Mouse (Mus musculus): ENCODE data around the gene 1700025C18Rik. TPM values are rescaled to one million over a fixed set of nuclear protein-coding genes. Genes with fewer than 3 reads are reported as not detected.

Gene 1700025C18Rik
- total and polyA plus RNA-seq, 2 experiments, result not detected

DNA sequence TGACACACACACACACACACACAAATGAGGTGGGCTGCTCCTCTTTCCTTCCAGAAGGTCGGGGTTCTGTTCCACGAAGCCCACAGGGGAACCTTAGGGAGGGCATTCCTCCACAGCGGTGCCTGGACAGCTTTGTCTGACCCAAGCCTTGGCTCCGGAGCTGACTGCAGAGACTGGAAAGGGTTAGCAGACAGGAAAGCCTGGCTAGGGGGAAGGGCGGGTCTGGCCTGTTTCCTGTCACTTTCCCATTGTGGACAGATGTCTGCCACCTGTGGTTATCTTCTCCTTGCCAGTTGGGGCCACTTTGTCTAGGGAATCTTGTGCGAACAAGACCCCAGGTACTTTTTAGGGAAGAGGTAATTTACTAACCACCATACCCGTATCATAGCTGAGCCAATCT, 34.6 kb downstream of the 1700025C18Rik start:
- Histone ChIP-seq H3K36me3 (ENCODE audit: control insufficient read depth, insufficient read depth, low read length) (no peaks in the 10 kb centered on the region), H3K27me3 (ENCODE audit: control insufficient read depth, insufficient read depth, low read length) (no peaks in the 10 kb centered on the region), H3K9ac (ENCODE audit: low read depth, low read length) (peak overlapping the region; percentile 20; the same call in 1 of the 2 replicates), H3K4me3 (ENCODE audit: insufficient read depth, low read depth, low read length) (peak overlapping the region; percentile 39), H3K27ac (replicated peaks; ENCODE audit: insufficient read depth, low read depth, low read length) (no peak overlapping the region), H3K79me2 (ENCODE audit: control insufficient read depth, insufficient read depth, low read length) (no peaks in the 10 kb centered on the region), H3K4me1 (ENCODE audit: control insufficient read depth, insufficient read depth, low read length) (no peaks in the 10 kb centered on the region)
- no peak for DNase-seq (ENCODE audit: extremely low read depth, low read depth, low spot score)
- 15% methylated on average over 7 of the region's 7 CpGs for WGBS
- no peak for TF ChIP-seq POLR2A (IDR thresholded peaks at IDR 0.05; ENCODE audit: extremely low read depth, insufficient read depth, low read length)
- TF ChIP-seq CTCF (IDR thresholded peaks at IDR 0.05; ENCODE audit: low read depth, low read length), result no peak

DNA sequence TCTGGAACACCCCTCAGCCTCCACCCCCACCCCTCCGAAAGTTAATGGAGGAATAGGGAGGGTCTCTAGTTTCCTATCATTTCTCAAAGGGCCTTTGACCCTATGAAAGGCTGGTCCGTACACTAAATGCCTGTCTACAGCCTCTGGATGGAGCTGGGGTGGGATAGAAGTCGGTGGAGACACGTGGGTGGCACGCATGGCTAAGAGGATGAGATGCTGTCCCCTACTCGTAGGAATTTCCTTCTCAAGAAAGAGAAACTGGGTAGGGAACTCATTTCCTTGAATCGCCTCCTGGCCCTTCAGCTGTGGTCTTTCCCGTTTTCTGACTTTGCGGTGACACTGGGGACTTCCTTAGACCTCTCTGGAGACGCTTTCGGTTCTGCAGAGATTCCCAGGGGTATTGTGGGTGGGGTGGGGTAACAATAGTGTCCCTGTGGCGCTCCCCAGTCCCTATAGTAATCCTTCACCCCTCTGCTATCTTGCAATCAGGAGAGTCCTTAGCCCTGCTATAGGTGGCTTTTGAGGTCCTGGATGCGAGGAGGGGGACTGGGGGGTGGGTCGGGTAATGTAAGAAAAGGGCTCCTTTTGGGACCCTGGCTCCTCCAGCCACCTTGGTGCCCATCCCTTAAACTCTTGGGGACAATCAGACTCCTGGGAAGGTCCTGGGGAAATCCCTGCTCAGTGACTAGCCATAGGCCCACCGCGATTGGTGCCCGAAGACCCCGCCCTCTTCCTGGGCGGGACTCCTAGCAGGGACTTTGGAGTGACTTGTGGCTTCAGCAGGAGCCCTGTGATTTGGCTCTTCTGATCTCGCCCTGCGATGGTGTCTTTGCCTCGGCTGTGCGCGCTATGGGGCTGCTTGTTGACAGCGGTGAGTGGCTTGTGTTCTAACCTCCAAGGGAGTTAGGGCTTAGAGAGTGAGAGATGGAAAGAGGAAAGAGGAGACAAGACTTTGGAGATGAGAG, 35.4 kb downstream of the 1700025C18Rik start, which contains the start of gene Cd40:
TSS of gene Cd40 (plus strand) at position 740 of the 965 bp plus-strand sequence.
- no peaks in the 10 kb centered on the region for H3K36me3 ChIP-seq (ENCODE audit: control insufficient read depth, insufficient read depth, low read length)
- peak within 1 kb of the TSS; percentile 20; the same call in 1 of the 2 replicates for H3K9ac ChIP-seq (ENCODE audit: low read depth, low read length)
- DNase-seq (ENCODE audit: extremely low read depth, low read depth, low spot score), result peak; percentile 26
- no peak for TF ChIP-seq CTCF (IDR thresholded peaks at IDR 0.05; ENCODE audit: low read depth, low read length)
- TF ChIP-seq POLR2A (IDR thresholded peaks at IDR 0.05; ENCODE audit: extremely low read depth, insufficient read depth, low read length), result 0 out of 2 replicates have a peak, but pooled peaks have one; percentile 13
- 13% methylated on average over 25 of the region's 25 CpGs for WGBS
- no peaks in the 10 kb centered on the region for H3K4me1 ChIP-seq (ENCODE audit: control insufficient read depth, insufficient read depth, low read length)
- H3K4me3 ChIP-seq (ENCODE audit: insufficient read depth, low read depth, low read length), result peak within 1 kb of the TSS; percentile 39
- H3K79me2 ChIP-seq (ENCODE audit: control insufficient read depth, insufficient read depth, low read length), result no peaks in the 10 kb centered on the region
- H3K27me3 ChIP-seq (ENCODE audit: control insufficient read depth, insufficient read depth, low read length), result no peaks in the 10 kb centered on the region
- H3K27ac ChIP-seq (replicated peaks; ENCODE audit: insufficient read depth, low read depth, low read length), result no peak within 1 kb of the TSS

DNA sequence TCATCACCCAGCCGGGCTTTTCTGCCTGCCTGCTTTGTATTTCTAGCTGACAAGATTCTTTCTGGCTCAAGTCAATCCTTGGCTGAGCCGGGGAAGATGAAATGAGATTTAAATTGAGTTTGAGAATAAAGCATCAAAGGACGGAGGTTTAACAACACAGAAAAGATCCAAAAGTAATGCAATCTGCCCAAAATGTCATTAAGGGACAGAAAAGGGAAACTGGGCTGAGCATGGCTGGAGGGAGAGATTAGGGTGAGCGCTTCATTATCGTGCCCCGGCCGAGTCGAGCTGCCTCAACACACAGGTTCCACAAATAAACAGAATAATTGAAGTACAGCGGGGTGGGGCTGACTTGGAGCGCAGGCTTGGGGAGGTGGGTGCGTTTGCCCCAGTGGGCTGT, 39.0 kb downstream of the 1700025C18Rik start:
- no peak overlapping the region for H3K9ac ChIP-seq (ENCODE audit: low read depth, low read length)
- H3K27me3 ChIP-seq (ENCODE audit: control insufficient read depth, insufficient read depth, low read length), result no peaks in the 10 kb centered on the region
- H3K36me3 ChIP-seq (ENCODE audit: control insufficient read depth, insufficient read depth, low read length), result no peaks in the 10 kb centered on the region
- TF ChIP-seq POLR2A (IDR thresholded peaks at IDR 0.05; ENCODE audit: extremely low read depth, insufficient read depth, low read length) (no peak), CTCF (IDR thresholded peaks at IDR 0.05; ENCODE audit: low read depth, low read length) (no peak)
- 59% methylated on average over 11 of the region's 11 CpGs for WGBS
- H3K4me1 ChIP-seq (ENCODE audit: control insufficient read depth, insufficient read depth, low read length), result no peaks in the 10 kb centered on the region
- no peak for DNase-seq (ENCODE audit: extremely low read depth, low read depth, low spot score)
- no peak overlapping the region for H3K4me3 ChIP-seq (ENCODE audit: insufficient read depth, low read depth, low read length)
- H3K79me2 ChIP-seq (ENCODE audit: control insufficient read depth, insufficient read depth, low read length), result no peaks in the 10 kb centered on the region
- H3K27ac ChIP-seq (replicated peaks; ENCODE audit: insufficient read depth, low read depth, low read length), result no peak overlapping the region

- Histone ChIP-seq H3K27ac (replicated peaks; ENCODE audit: insufficient read depth, low read depth, low read length) (no peak overlapping the region), H3K9ac (ENCODE audit: low read depth, low read length) (no peak overlapping the region), H3K79me2 (ENCODE audit: control insufficient read depth, insufficient read depth, low read length) (no peaks in the 10 kb centered on the region), H3K4me1 (ENCODE audit: control insufficient read depth, insufficient read depth, low read length) (no peaks in the 10 kb centered on the region), H3K36me3 (ENCODE audit: control insufficient read depth, insufficient read depth, low read length) (no peaks in the 10 kb centered on the region), H3K27me3 (ENCODE audit: control insufficient read depth, insufficient read depth, low read length) (no peaks in the 10 kb centered on the region), H3K4me3 (ENCODE audit: insufficient read depth, low read depth, low read length) (no peak overlapping the region)
- TF ChIP-seq POLR2A (IDR thresholded peaks at IDR 0.05; ENCODE audit: extremely low read depth, insufficient read depth, low read length), result no peak
- TF ChIP-seq CTCF (IDR thresholded peaks at IDR 0.05; ENCODE audit: low read depth, low read length), result no peak
- WGBS, result 85% methylated on average over 18 of the region's 18 CpGs
- DNase-seq (ENCODE audit: extremely low read depth, low read depth, low spot score), result no peak
Observed at GRCm38 (mm10) chr2:165050826-165051548, 39.6 kb downstream of the 1700025C18Rik start.

DNA sequence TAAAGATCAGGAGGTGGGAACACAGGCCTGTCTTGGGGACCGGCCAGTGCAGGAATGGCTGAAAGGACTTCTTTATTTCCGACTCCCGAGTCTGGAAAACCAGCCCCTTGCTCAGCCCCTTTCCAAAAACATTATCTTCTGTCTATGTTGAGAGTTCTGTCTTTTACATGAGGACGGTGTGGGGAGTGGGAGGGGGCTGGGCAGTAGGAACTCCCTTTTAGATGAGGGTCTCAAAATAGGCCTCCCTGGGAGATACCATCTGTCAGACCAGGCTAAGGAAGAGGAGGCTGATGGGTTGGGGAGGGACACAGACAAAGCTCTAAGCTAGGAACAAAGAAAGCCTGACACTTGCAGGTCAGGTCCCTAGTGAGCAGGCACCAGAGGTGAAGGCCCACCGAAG, 41.5 kb downstream of the 1700025C18Rik start:
- H3K9ac ChIP-seq (ENCODE audit: low read depth, low read length), result no peak overlapping the region
- no peak for TF ChIP-seq CTCF (IDR thresholded peaks at IDR 0.05; ENCODE audit: low read depth, low read length)
- H3K27me3 ChIP-seq (ENCODE audit: control insufficient read depth, insufficient read depth, low read length), result no peaks in the 10 kb centered on the region
- 80% methylated on average over 5 of the region's 5 CpGs for WGBS
- no peak overlapping the region for H3K27ac ChIP-seq (replicated peaks; ENCODE audit: insufficient read depth, low read depth, low read length)
- H3K4me1 ChIP-seq (ENCODE audit: control insufficient read depth, insufficient read depth, low read length), result no peaks in the 10 kb centered on the region
- H3K4me3 ChIP-seq (ENCODE audit: insufficient read depth, low read depth, low read length), result no peak overlapping the region
- H3K36me3 ChIP-seq (ENCODE audit: control insufficient read depth, insufficient read depth, low read length), result no peaks in the 10 kb centered on the region
- no peaks in the 10 kb centered on the region for H3K79me2 ChIP-seq (ENCODE audit: control insufficient read depth, insufficient read depth, low read length)
- DNase-seq (ENCODE audit: extremely low read depth, low read depth, low spot score), result no peak

Measured in liver, adult 2 months (tissue).